Mouse (Mus musculus) hindbrain, embryonic 16.5 days (tissue): ENCODE data around the gene Sla2. TPM values are rescaled to one million over a fixed set of nuclear protein-coding genes. Genes with fewer than 3 reads are reported as not detected.
"Not testable (repeated sequence)": the region's sequence is repeated elsewhere in the genome, so short reads cannot be mapped to it uniquely, and the experiment has no call there.

Experiments used
- ATAC-seq: fragments of 200-750 bp; cut with Nextera tagmentation; 2 replicates; pipeline ENCODE4 v1.8.0; 2017; ENCODE audit warnings: moderate TSS enrichment, moderate library complexity
- H3K27ac ChIP-seq: fragments of 300-500 bp; sonication (generic); 2 replicates; pipeline ENCODE4 v1.5.1; 2014; ENCODE audit warnings: low read depth, mild to moderate bottlenecking, control low read depth, low read length, moderate library complexity
- H3K27me3 ChIP-seq: fragments of 300-500 bp; sonication (generic); replicated peaks from 2 replicates; pipeline ENCODE4 v1.6.1; 2014; ENCODE audit warnings: low read length; ENCODE audit not compliant: control insufficient read depth, insufficient read depth
- H3K36me3 ChIP-seq: fragments of 300-500 bp; sonication (generic); 2 replicates; pipeline ENCODE4 v1.6.1; 2014; ENCODE audit warnings: mild to moderate bottlenecking, low read length, moderate library complexity, mixed read lengths; ENCODE audit not compliant: control insufficient read depth, insufficient read depth
- H3K4me1 ChIP-seq: fragments of 300-500 bp; sonication (generic); 2 replicates; pipeline ENCODE4 v1.6.1; 2014; ENCODE audit warnings: low read depth, low read length; ENCODE audit not compliant: control insufficient read depth, insufficient read depth
- H3K4me2 ChIP-seq: fragments of 300-500 bp; sonication (generic); 2 replicates; pipeline ENCODE4 v1.6.1; 2014; ENCODE audit warnings: mild to moderate bottlenecking, low read length, control low read depth, moderate library complexity
- H3K4me3 ChIP-seq: fragments of 300-500 bp; sonication (generic); 2 replicates; pipeline ENCODE4 v1.5.1; 2014; ENCODE audit warnings: mild to moderate bottlenecking, low read length, control low read depth, moderate library complexity
- H3K9ac ChIP-seq: fragments of 300-500 bp; sonication (generic); 2 replicates; pipeline ENCODE4 v1.6.1; 2014; ENCODE audit warnings: low read depth, mild to moderate bottlenecking, control low read depth, low read length, moderate library complexity
- H3K9me3 ChIP-seq: fragments of 300-500 bp; sonication (generic); 2 replicates; pipeline ENCODE4 v1.6.1; 2014; ENCODE audit warnings: mild to moderate bottlenecking, low read length, moderate library complexity; ENCODE audit not compliant: control insufficient read depth
- WGBS: fragments of 180-500 bp; shearing (Covaris S2); extraction: QIAGEN DNeasy Blood & Tissue Kit; methylation state at CpG from one replicate; pipeline ENCODE4 v1.1.7; 2014; 5-methylcytosine and 5-hydroxymethylcytosine counted together
- polyA plus RNA-seq: library from polyadenylated mRNA; unstranded; fragments of >200 nt; fragmentation: Nextera tagmentation; extraction: Ambion mirVana; gene quantifications from 2 replicates; pipeline ENCODE4 v1.2.1, GENCODE M21; 2015

The Sla2 gene
- polyA plus RNA-seq, 1 experiment from 2014 or later: 0.21 TPM

DNA sequence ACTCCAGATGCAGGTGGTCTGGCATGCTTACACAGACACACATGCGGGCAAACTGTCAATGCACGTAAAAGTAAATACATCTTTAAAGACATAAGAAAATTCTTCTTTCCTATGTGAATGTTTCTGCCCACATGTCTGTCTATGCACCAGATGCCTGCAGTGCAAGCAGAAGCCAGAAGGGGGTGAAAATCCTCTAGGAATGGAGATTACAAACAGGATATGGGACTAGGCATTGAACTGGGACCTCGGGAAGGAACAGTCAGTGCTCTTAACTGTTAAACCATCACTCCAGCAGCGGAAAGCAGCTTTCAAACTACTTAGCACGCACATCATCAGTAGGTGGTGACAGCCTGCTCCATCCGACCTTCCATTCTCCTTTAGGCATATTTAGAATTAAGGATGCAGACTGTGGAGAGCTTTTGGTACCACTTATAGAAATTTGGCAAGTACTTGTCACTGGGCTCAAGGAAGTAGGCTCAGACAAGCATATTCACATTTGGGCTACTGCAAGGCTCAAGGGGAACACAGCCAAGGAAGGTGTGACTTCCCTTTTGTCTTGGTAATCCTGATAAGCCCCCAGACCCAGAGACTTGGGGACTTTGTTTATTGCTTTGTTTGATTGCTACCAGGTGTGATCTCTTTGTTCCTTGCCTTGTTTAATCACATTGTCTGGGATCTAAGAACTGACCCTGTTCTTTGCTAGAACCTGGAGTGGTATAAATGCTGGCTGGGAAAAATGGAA, 18.2 kb upstream of the Sla2 start:
- Histone ChIP-seq H3K4me1 (no peaks in the 10 kb centered on the region), H3K36me3 (no peaks in the 10 kb centered on the region), H3K9ac (no peak overlapping the region), H3K27ac (peak overlapping the region; percentile 23; the same call in 1 of the 2 replicates), H3K27me3 (no peaks in the 10 kb centered on the region), H3K4me3 (no peak overlapping the region), H3K4me2 (no peak overlapping the region), H3K9me3 (no peaks in the 10 kb centered on the region)
- ATAC-seq: no peak
- 33% methylated on average over 6 of the region's 6 CpGs for WGBS

DNA sequence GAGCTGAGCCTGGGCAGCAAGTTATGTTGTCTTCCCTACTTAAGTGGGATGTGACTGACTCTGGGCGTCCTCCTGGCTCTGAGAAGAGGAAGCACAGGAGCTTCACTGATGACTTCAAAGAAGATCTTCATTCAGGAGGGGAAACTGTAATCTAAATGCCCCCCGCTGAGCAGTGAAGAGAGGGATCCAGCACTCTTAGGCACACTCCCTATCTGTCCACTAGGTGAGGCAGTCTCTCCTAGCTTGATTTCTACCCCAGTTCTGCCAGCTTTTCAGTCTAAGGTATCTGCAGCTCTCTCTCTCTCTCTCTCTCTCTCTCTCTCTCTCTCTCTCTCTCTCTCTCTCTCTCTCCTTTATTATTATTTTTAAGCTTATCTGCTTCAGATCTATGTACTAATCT, 16.4 kb upstream of the Sla2 start:
- WGBS: 21% methylated on average over 2 of the region's 2 CpGs
- H3K27me3 ChIP-seq: no peaks in the 10 kb centered on the region
- no peak for ATAC-seq
- H3K4me1 ChIP-seq: no peaks in the 10 kb centered on the region
- no peaks in the 10 kb centered on the region for H3K9me3 ChIP-seq
- H3K4me2 ChIP-seq: no peak overlapping the region
- no peaks in the 10 kb centered on the region for H3K36me3 ChIP-seq
- no peak overlapping the region for H3K4me3 ChIP-seq
- H3K9ac ChIP-seq: no peak overlapping the region
- H3K27ac ChIP-seq: no peak overlapping the region

DNA sequence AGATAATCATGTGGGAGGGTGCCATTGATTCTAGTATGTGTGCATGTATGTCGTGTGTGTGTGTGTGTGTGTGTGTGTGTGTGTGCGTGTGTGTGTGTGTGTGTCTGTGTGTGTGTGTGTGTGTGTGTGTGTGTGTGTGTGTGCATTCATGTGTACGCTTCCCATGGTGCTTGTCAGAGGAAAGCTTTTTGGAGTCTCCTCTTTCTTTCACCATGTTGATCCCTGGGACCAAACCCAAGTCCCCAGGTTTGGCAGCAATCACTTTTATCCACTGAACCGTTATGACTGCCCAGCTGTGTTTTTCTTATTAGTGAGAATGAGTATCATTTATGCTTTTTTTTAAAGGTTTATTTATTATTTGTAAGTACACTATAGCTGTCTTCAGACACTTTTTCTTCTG, 15.4 kb upstream of the Sla2 start:
- not testable (repeated sequence) for H3K4me2 ChIP-seq, ATAC-seq, H3K4me1 ChIP-seq, H3K9me3 ChIP-seq, H3K36me3 ChIP-seq, H3K27ac ChIP-seq, H3K27me3 ChIP-seq, H3K9ac ChIP-seq, H3K4me3 ChIP-seq
- 68% methylated on average over 4 of the region's 4 CpGs for WGBS

DNA sequence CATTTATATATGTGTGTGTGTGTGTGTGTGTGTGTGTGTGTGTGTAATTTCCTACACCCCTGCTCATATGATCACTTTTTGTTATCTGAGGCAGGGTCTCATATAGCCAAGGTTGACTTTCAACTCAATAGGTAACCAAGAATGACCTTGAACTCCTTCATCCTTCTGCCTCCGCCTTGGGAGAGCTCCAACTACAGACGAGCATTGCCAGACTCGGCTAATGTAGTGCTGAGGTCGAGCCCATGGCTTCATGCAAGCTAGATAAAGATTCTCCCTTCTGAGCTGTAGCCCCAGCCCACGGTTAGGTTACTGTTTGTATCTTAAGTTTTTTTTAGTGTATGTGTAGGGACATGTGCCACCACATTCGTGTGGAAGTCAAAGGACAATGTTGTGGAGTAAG, 14.9 kb upstream of the Sla2 start:
- Histone ChIP-seq H3K4me3 (no peak overlapping the region), H3K4me2 (no peak overlapping the region), H3K9me3 (no peaks in the 10 kb centered on the region), H3K36me3 (no peaks in the 10 kb centered on the region), H3K4me1 (no peaks in the 10 kb centered on the region), H3K27me3 (no peaks in the 10 kb centered on the region), H3K9ac (no peak overlapping the region), H3K27ac (no peak overlapping the region)
- ATAC-seq: no peak
- WGBS: 82% methylated on average over 6 of the region's 6 CpGs

DNA sequence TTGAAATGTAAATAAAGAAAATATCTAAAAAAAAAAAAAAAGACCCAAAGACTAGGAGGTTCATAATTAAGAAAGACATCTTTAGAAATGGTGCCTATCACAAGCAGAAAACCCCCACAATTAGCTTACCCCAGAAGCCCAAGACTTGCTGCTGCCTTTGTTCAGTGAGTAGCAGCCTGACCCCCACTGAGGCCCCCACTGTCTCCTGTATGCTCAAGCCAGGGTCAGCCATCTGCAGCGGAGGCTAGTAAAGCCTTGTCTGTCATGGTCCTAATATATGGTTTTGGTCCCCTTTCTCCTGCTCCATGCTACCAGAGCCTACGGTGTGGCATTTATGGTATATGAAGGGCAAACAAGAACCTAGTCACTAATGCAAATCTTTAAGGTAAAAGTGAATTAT, 14.4 kb upstream of the Sla2 start:
- Histone ChIP-seq H3K36me3 (no peaks in the 10 kb centered on the region), H3K27me3 (no peaks in the 10 kb centered on the region), H3K9me3 (no peaks in the 10 kb centered on the region), H3K9ac (no peak overlapping the region), H3K4me1 (no peaks in the 10 kb centered on the region), H3K4me2 (no peak overlapping the region), H3K4me3 (no peak overlapping the region), H3K27ac (no peak overlapping the region)
- WGBS: 80% methylated on average over 2 of the region's 2 CpGs
- no peak for ATAC-seq

DNA sequence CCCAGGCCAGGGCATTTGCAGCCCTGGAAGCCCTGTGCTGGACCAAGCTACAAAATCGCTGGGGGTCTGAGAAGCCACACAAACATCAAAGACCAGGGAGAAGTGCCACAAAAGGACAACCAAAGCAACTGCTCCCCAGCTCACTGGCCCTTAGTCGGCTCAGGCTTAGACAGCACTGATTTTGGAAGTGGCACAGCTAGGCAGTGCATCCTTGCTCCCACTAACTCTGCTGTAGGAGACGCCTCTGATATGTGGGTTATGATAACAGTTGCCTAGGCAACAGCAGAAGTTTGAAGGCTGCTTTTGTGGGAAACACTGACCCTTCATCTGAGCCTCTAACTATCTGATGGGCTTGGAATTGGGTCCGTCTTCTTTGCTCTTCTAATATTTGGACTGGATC, 12.2 kb upstream of the Sla2 start:
- 69% methylated on average over 4 of the region's 4 CpGs for WGBS

DNA sequence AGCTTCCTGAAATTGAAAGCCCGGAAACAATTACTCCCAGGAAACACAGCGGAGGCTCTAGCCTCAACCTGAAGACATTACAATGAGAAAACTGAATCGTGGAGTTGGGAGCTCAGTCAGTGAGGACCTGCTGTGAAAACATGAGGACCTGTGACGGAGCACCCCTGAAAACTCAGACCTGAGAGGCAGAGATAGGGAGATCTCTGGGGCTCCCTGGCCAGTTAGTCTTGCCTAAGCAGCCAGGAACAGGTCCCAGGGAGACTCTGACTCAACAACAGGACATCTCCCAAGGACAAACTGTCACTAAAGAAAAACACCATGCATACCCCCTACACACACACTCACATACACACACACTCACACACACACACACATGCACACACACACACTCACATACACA, 11.4 kb upstream of the Sla2 start:
- H3K4me2 ChIP-seq: no peak overlapping the region
- ATAC-seq: no peak
- H3K4me3 ChIP-seq: no peak overlapping the region
- H3K27me3 ChIP-seq: no peaks in the 10 kb centered on the region
- H3K36me3 ChIP-seq: no peaks in the 10 kb centered on the region
- no peak overlapping the region for H3K9ac ChIP-seq
- H3K9me3 ChIP-seq: no peaks in the 10 kb centered on the region
- peak overlapping the region; percentile 39; the same call in 1 of the 2 replicates for H3K27ac ChIP-seq
- H3K4me1 ChIP-seq: no peaks in the 10 kb centered on the region
- WGBS: 53% methylated on average over 4 of the region's 4 CpGs

More for the DNA sequence above, 12.2 kb upstream of the Sla2 start:
- no peaks in the 10 kb centered on the region for H3K9me3 ChIP-seq
- no peak overlapping the region for H3K4me2 ChIP-seq
- no peak overlapping the region for H3K4me3 ChIP-seq
- no peaks in the 10 kb centered on the region for H3K27me3 ChIP-seq
- H3K4me1 ChIP-seq: no peaks in the 10 kb centered on the region
- H3K36me3 ChIP-seq: no peaks in the 10 kb centered on the region
- H3K27ac ChIP-seq: no peak overlapping the region
- H3K9ac ChIP-seq: no peak overlapping the region
- ATAC-seq: no peak

DNA sequence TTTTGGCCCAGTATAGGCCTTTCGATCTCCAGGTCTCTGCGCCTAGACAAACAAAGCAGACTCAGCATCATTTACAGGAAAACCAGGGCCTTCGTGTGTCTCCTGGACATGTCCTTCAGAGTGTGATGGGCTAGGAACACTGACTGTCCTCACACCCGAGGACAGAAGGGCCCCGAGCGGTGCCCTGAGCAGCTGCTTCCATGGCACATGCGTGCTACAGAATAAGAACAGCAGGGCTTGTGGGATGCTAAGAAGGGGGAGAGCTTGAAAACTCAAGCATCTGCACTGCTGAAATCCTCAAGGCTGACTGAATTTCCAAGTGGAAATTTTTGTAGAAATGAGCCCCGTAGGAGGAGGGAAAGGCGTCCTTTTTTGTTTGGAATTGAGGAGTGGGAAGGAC, 10.0 kb upstream of the Sla2 start:
- no peaks in the 10 kb centered on the region for H3K36me3 ChIP-seq
- no peaks in the 10 kb centered on the region for H3K27me3 ChIP-seq
- H3K4me1 ChIP-seq: peaks cover 5% of the 10 kb centered on the region
- H3K9me3 ChIP-seq: no peaks in the 10 kb centered on the region
- 83% methylated on average over 9 of the region's 9 CpGs for WGBS
- no peak overlapping the region for H3K4me2 ChIP-seq
- no peak for ATAC-seq
- H3K9ac ChIP-seq: no peak overlapping the region
- no peak overlapping the region for H3K4me3 ChIP-seq
- no peak overlapping the region for H3K27ac ChIP-seq

DNA sequence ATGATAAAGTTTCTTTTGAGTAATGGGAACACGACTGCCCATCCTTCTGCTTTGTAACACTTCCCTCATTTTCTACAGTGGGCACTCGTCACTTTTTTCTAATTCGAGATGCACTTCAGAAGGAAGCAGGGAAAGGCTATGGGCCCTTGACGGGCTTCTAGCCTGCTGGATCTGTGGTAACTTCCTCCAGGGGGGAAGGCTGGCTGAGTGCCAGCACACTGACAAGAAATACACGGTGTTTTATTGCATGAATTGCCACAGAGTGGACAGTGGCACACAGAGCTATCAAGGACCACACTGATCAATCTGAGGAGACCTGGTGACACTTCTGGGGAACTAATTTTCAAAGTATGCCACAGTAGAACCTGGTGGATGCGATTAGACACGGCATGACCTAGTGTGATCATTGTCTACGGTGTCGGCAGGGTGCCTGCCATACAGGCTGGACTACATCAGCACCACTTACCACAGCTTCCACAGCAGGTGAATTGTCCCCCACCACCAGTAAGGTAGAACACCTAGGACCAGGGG, 9.5 kb upstream of the Sla2 start:
- Histone ChIP-seq H3K4me2 (no peak overlapping the region), H3K9ac (no peak overlapping the region), H3K4me1 (peaks cover 6% of the 10 kb centered on the region), H3K4me3 (no peak overlapping the region), H3K27ac (no peak overlapping the region), H3K27me3 (no peaks in the 10 kb centered on the region), H3K9me3 (no peaks in the 10 kb centered on the region), H3K36me3 (no peaks in the 10 kb centered on the region)
- ATAC-seq: no peak
- 77% methylated on average over 9 of the region's 9 CpGs for WGBS
